12 mouse cellular contexts compared by ENCODE assay signal in genomic region chr6:54956425-54956824, GRCm38 (mm10). TPM values are rescaled to one million over a fixed set of nuclear protein-coding genes. Genes with fewer than 3 reads are reported as not detected.
DNase-seq lines count a peak whose midpoint lies in the region; ATAC-seq and TF ChIP-seq lines count a peak whose summit lies in the region.
"Had no signal": no experiment of that assay in that cellular context is flagged by ENCODE, and none has a peak within 500 bp of the region (broad histone marks: within the 10 kb centered on the region; RNA-seq: fewer than 3 reads in every experiment).

No protein-coding gene starts in this region.

- CTCF ChIA-PET in Patski (lab: Charles Lee), result interaction anchor here (1.1 kb wide), 1 partner anchor 18 kb away, joined by 3 read pairs; no protein-coding TSS in a partner anchor

- WGBS in heart, embryonic 12.5 days, result 44% methylated on average over 1 of the region's 1 CpGs
- 19% methylated on average over 1 of the region's 1 CpGs for WGBS in intestine, postnatal 0 days

- no peak overlapping the region for H3K4me3 ChIP-seq in heart, embryonic 12.5 days
- H3K4me3 ChIP-seq in intestine, postnatal 0 days (ENCODE audit: low read depth, low read length), result no peak overlapping the region
- H3K4me3 ChIP-seq: neural tube, embryonic 12.5 days had no signal

- no peak overlapping the region for H3K27ac ChIP-seq in heart, embryonic 12.5 days (ENCODE audit: poor library complexity, severe bottlenecking)
- no peak overlapping the region for H3K27ac ChIP-seq in intestine, postnatal 0 days (ENCODE audit: low read depth, low read length)
- H3K27ac ChIP-seq: liver, embryonic 14.5 days; neural tube, embryonic 12.5 days had no signal

- no peak overlapping the region for H3K4me2 ChIP-seq in heart, embryonic 12.5 days
- no peak overlapping the region for H3K4me2 ChIP-seq in intestine, postnatal 0 days (replicated peaks; ENCODE audit: low read depth)
- H3K4me2 ChIP-seq: neural tube, embryonic 12.5 days had no signal

- no peaks in the 10 kb centered on the region for H3K36me3 ChIP-seq in heart, embryonic 12.5 days
- H3K36me3 ChIP-seq in intestine, postnatal 0 days (ENCODE audit: control insufficient read depth, insufficient read depth), result no peaks in the 10 kb centered on the region; the same call in 1 of the 2 replicates
- H3K36me3 ChIP-seq: neural tube, embryonic 12.5 days had no signal

- H3K9ac ChIP-seq in heart, embryonic 12.5 days, result no peak overlapping the region
- H3K9ac ChIP-seq in intestine, postnatal 0 days (ENCODE audit: low read depth, low read length), result no peak overlapping the region
- H3K9ac ChIP-seq: liver, embryonic 14.5 days; neural tube, embryonic 12.5 days had no signal

- in situ Hi-C loops in Patski (cut with MboI; ENCODE audit: low pct_unique_long_range_greater_than_20kb), result no loop called here

- peaks cover 15% of the 10 kb centered on the region for H3K4me1 ChIP-seq in heart, embryonic 12.5 days (replicated peaks)
- H3K4me1 ChIP-seq in intestine, postnatal 0 days (replicated peaks; ENCODE audit: control insufficient read depth, insufficient read depth, low read length), result 0 out of 2 replicates have a peak, but pooled peaks cover 3% of the 10 kb centered on the region

- DNase-seq in heart, adult 8-10 months (ENCODE audit: low spot score), result peak; percentile 50
- DNase-seq in 416B (ENCODE audit: low read depth) (peak; percentile 55), Patski (ENCODE audit: low read depth, low spot score) (peak; percentile 2)
- no peak for DNase-seq in cerebellum, adult 8-10 months
- no peak for DNase-seq in layer of hippocampus, adult 9-11 months
- DNase-seq in gastrocnemius, postnatal 36 days, result no peak
- DNase-seq: gastrocnemius, postnatal 25 days; kidney, postnatal 10 days had no signal

- intact Hi-C loops in gastrocnemius, postnatal 36 days (cut with DNase I), result no loop called here

- no peaks in the 10 kb centered on the region for H3K9me3 ChIP-seq in heart, embryonic 12.5 days (replicated peaks)
- H3K9me3 ChIP-seq in intestine, postnatal 0 days (ENCODE audit: control insufficient read depth), result no peaks in the 10 kb centered on the region
- H3K9me3 ChIP-seq: neural tube, embryonic 12.5 days had no signal

- ATAC-seq in heart, embryonic 12.5 days (ENCODE audit: insufficient number of reproducible peaks, low FRiP score), result no peak
- no peak for ATAC-seq in Patski
- ATAC-seq in intestine, postnatal 0 days, result peak; percentile 82

- H3K27me3 ChIP-seq in heart, embryonic 12.5 days (replicated peaks), result no peaks in the 10 kb centered on the region
- no peaks in the 10 kb centered on the region for H3K27me3 ChIP-seq in Patski
- no peaks in the 10 kb centered on the region for H3K27me3 ChIP-seq in intestine, postnatal 0 days (replicated peaks; ENCODE audit: control insufficient read depth, insufficient read depth, low read length)
- H3K27me3 ChIP-seq: neural tube, embryonic 12.5 days had no signal

- POLR2A ChIA-PET in Patski (lab: Charles Lee), result interaction anchor here (0.6 kb wide), 1 partner anchor 1568 kb away, joined by 5 read pairs; no protein-coding TSS in a partner anchor

- no peak for TF ChIP-seq CTCF in Patski (IDR thresholded peaks at IDR 0.05)
- TF ChIP-seq CTCF in intestine, postnatal 0 days (IDR thresholded peaks at IDR 0.05; ENCODE audit: low read depth), result no peak

RNA-seq across cellular contexts. Expression of gene Nod1, which starts 16.0 kb away (rescaled TPM):
- total RNA-seq in heart, adult 8-10 months (2022), result 10 to 100 TPM; 17.8 to 19.7 (median 19.4) TPM
- 4.1 and 4.2 TPM in 2 replicates for polyA plus RNA-seq in heart, embryonic 12.5 days (2016; fragmentation: Nextera tagmentation; extraction: Ambion mirVana)
- 6.3 TPM for polyA plus RNA-seq in Patski (2021)
- polyA plus RNA-seq in intestine, postnatal 0 days (2015; fragmentation: Nextera tagmentation; extraction: Ambion mirVana), result 2.3 and 2.7 TPM in 2 replicates
- 1 to 10 TPM; 6.1 to 8.2 TPM for total RNA-seq in gastrocnemius, postnatal 36 days (2021)

RNA-seq across cellular contexts. Expression of gene Ggct, which starts 36.3 kb away (rescaled TPM):
- total RNA-seq in heart, adult 8-10 months (2022), result 10 to 100 TPM; 24.9 to 36.1 (median 27.0) TPM
- 5.8 and 6.9 TPM in 2 replicates for polyA plus RNA-seq in heart, embryonic 12.5 days (2016; fragmentation: Nextera tagmentation; extraction: Ambion mirVana)
- polyA plus RNA-seq in Patski (2021), result 14.2 TPM
- 19.7 and 25.5 TPM in 2 replicates for polyA plus RNA-seq in intestine, postnatal 0 days (2015; fragmentation: Nextera tagmentation; extraction: Ambion mirVana)
- total RNA-seq in gastrocnemius, postnatal 36 days (2021), result 1 to 10 TPM; 8.8 to 8.9 TPM

Comparison
In these comparisons a context has a peak if more than half of its experiments do, and no peak if none do; other contexts are left out.
1. DNase-seq: peak in heart, adult 8-10 months (single experiment), 416B (single experiment) and Patski (single experiment); none in cerebellum, adult 8-10 months (single experiment), layer of hippocampus, adult 9-11 months (single experiment) and gastrocnemius, postnatal 36 days (0 of 2).